Mouse (Mus musculus) MEL (cell line): ENCODE measurements around the gene Prg4. TPM values are rescaled to one million over a fixed set of nuclear protein-coding genes. Genes with fewer than 3 reads are reported as not detected.

Experiments
- DNase-seq: peaks from one replicate; pipeline ENCODE4 v3.0.0; 2011; ENCODE audit warnings: low read depth, low spot score
- H3K27ac ChIP-seq: 2 replicates; pipeline ENCODE4 v1.5.1; 2012; ENCODE audit warnings: low read depth, mild to moderate bottlenecking, control low read depth, low read length, moderate library complexity; ENCODE audit not compliant: control insufficient read depth
- H3K27me3 ChIP-seq, 2 experiments: fragments of 150-350 bp in 1 of 2; sonication (generic) in 1 of 2; 2 replicates each; pipeline ENCODE4 v1.6.1; 2012; ENCODE audit warnings: low read length in 2 of 2, mild to moderate bottlenecking in 2 of 2, improper control_type of control experiment in 1 of 2, moderate library complexity in 1 of 2; ENCODE audit not compliant: insufficient read depth in 2 of 2, control insufficient read depth in 1 of 2
- H3K36me3 ChIP-seq, 2 experiments: 2 replicates each; pipeline ENCODE4 v1.6.1; 2012 to 2014; ENCODE audit warnings: low read length in 2 of 2, improper control_type of control experiment in 1 of 2, inconsistent platforms in 1 of 2, mild to moderate bottlenecking in 1 of 2; ENCODE audit not compliant: insufficient read depth in 2 of 2, control insufficient read depth in 1 of 2
- H3K4me1 ChIP-seq, 2 experiments: fragments of 150-350 bp in 1 of 2; sonication (generic) in 1 of 2; 2 replicates each; pipeline ENCODE4 v1.6.1; 2012; ENCODE audit warnings: low read length in 2 of 2, improper control_type of control experiment in 1 of 2, mild to moderate bottlenecking in 1 of 2; ENCODE audit not compliant: insufficient read depth in 2 of 2, control insufficient read depth in 1 of 2
- H3K4me3 ChIP-seq, 2 experiments: fragments of 150-350 bp in 1 of 2; sonication (generic) in 1 of 2; 2 replicates each; pipeline ENCODE4 v1.5.1; 2012; ENCODE audit warnings: low read depth in 2 of 2, low read length in 2 of 2, mild to moderate bottlenecking in 2 of 2, moderate library complexity in 2 of 2, control low read depth in 1 of 2, improper control_type of control experiment in 1 of 2; ENCODE audit not compliant: control insufficient read depth in 1 of 2, insufficient read depth in 1 of 2
- H3K79me2 ChIP-seq: 2 replicates; pipeline ENCODE4 v1.6.1; 2012; ENCODE audit warnings: mild to moderate bottlenecking, low read length, moderate library complexity; ENCODE audit not compliant: control insufficient read depth, poor library complexity, insufficient read depth
- H3K9ac ChIP-seq: 2 replicates; pipeline ENCODE4 v1.6.1; 2012; ENCODE audit warnings: low read depth, mild to moderate bottlenecking, control low read depth, low read length, moderate library complexity; ENCODE audit not compliant: control insufficient read depth, poor library complexity, severe bottlenecking
- H3K9me3 ChIP-seq: fragments of 150-350 bp; sonication (generic); replicated peaks from 2 replicates; pipeline ENCODE4 v1.6.1; 2012; ENCODE audit warnings: mild to moderate bottlenecking, low read length, improper control_type of control experiment, moderate library complexity; ENCODE audit not compliant: insufficient read depth
- BHLHE40 ChIP-seq: IDR thresholded peaks from 2 replicates; pipeline ENCODE4 v1.6.1; 2012; ENCODE audit warnings: low read depth, mild to moderate bottlenecking, inconsistent platforms, low read length, improper control_type of control experiment, borderline replicate concordance
- CHD1 ChIP-seq: IDR thresholded peaks from 2 replicates; pipeline ENCODE4 v1.6.1; 2012; ENCODE audit warnings: low read depth, mild to moderate bottlenecking, inconsistent platforms, low read length, improper control_type of control experiment
- E2F4 ChIP-seq: IDR thresholded peaks from 2 replicates; pipeline ENCODE4 v1.6.1; 2011; ENCODE audit warnings: low read depth, low read length, improper control_type of control experiment, borderline replicate concordance
- ELF1 ChIP-seq: IDR thresholded peaks from 2 replicates; pipeline ENCODE4 v1.6.1; 2014; ENCODE audit warnings: low read depth, mild to moderate bottlenecking, inconsistent platforms, low read length, improper control_type of control experiment, moderate library complexity
- EP300 ChIP-seq, 2 experiments: IDR thresholded peaks; 2 replicates each; pipeline ENCODE4 v1.6.1; 2011; ENCODE audit warnings: improper control_type of control experiment in 2 of 2, low read length in 2 of 2, low read depth in 1 of 2, mild to moderate bottlenecking in 1 of 2
- ETS1 ChIP-seq: IDR thresholded peaks from 2 replicates; pipeline ENCODE4 v1.6.1; 2012; ENCODE audit warnings: low read depth, mild to moderate bottlenecking, inconsistent platforms, low read length, improper control_type of control experiment, moderate library complexity
- GABPA ChIP-seq: IDR thresholded peaks from 2 replicates; pipeline ENCODE4 v1.6.1; 2012; ENCODE audit warnings: low read depth, mild to moderate bottlenecking, inconsistent platforms, low read length, improper control_type of control experiment, moderate library complexity
- JUND ChIP-seq: IDR thresholded peaks from 2 replicates; pipeline ENCODE4 v1.6.1; 2011; ENCODE audit warnings: low read depth, mild to moderate bottlenecking, improper control_type of control experiment, low read length
- KAT2A ChIP-seq: conservative IDR thresholded peaks from 2 replicates; pipeline ENCODE4 v1.6.1; 2012; ENCODE audit warnings: low read depth, low read length, improper control_type of control experiment, inconsistent platforms
- MYC ChIP-seq: IDR thresholded peaks from 2 replicates; pipeline ENCODE4 v1.6.1; 2011; ENCODE audit warnings: low read depth, mild to moderate bottlenecking, low read length, improper control_type of control experiment, moderate library complexity
- NELFE ChIP-seq: IDR thresholded peaks from 2 replicates; pipeline ENCODE4 v1.6.1; 2011; ENCODE audit warnings: low read depth, low read length, improper control_type of control experiment
- NRF1 ChIP-seq: IDR thresholded peaks from 2 replicates; pipeline ENCODE4 v1.6.1; 2014; ENCODE audit warnings: low read depth, mild to moderate bottlenecking, inconsistent platforms, low read length, improper control_type of control experiment, moderate library complexity; ENCODE audit not compliant: poor library complexity, insufficient read depth, severe bottlenecking
- POLR2AphosphoS2 ChIP-seq: IDR thresholded peaks from 2 replicates; pipeline ENCODE4 v1.6.1; 2011; ENCODE audit warnings: low read length, improper control_type of control experiment
- POLR2AphosphoS5 ChIP-seq: IDR thresholded peaks from 2 replicates; pipeline ENCODE4 v1.6.1; 2012; ENCODE audit warnings: low read depth, borderline replicate concordance, mild to moderate bottlenecking, inconsistent platforms, low read length, moderate library complexity, mixed read lengths
- RCOR1 ChIP-seq: IDR thresholded peaks from 2 replicates; pipeline ENCODE4 v1.6.1; 2012; ENCODE audit warnings: low read depth, mild to moderate bottlenecking, inconsistent platforms, low read length, improper control_type of control experiment
- SIN3A ChIP-seq: IDR thresholded peaks from 2 replicates; pipeline ENCODE4 v1.6.1; 2012; ENCODE audit warnings: low read length, improper control_type of control experiment, inconsistent platforms
- TAL1 ChIP-seq: IDR thresholded peaks from 2 replicates; pipeline ENCODE4 v1.6.1; 2012; ENCODE audit warnings: mild to moderate bottlenecking, inconsistent platforms, low read length, moderate library complexity, mixed read lengths
- TBP ChIP-seq: IDR thresholded peaks from 2 replicates; pipeline ENCODE4 v1.8.0; 2011; ENCODE audit warnings: low read depth, low read length, improper control_type of control experiment
- USF2 ChIP-seq, 2 experiments: IDR thresholded peaks; 2 replicates each; pipeline ENCODE4 v1.6.1; 2011 to 2012; ENCODE audit warnings: improper control_type of control experiment in 2 of 2, low read length in 2 of 2, borderline replicate concordance in 1 of 2, inconsistent platforms in 1 of 2, low read depth in 1 of 2, mild to moderate bottlenecking in 1 of 2; ENCODE audit not compliant: insufficient read depth in 1 of 2
- ZMIZ1 ChIP-seq: IDR thresholded peaks from 2 replicates; pipeline ENCODE4 v1.6.1; 2012; ENCODE audit warnings: low read depth, mild to moderate bottlenecking, inconsistent platforms, low read length, improper control_type of control experiment, moderate library complexity
- ZNF384 ChIP-seq: IDR thresholded peaks from 2 replicates; pipeline ENCODE4 v1.6.1; 2012; ENCODE audit warnings: low read depth, mild to moderate bottlenecking, inconsistent platforms, low read length, improper control_type of control experiment
- polyA plus RNA-seq, 2 experiments: library from polyadenylated mRNA; stranded (reverse) in 1 of 2; unstranded in 1 of 2; fragments of >175 nt in 1 of 2; fragments of >200 nt in 1 of 2; gene quantifications; 2 replicates each; pipeline versions ENCODE4 v1.2.1 to v1.2.4; 2012; ENCODE audit warnings: low replicate concordance in 2 of 2, low read depth in 1 of 2; ENCODE audit not compliant: insufficient read length in 2 of 2, insufficient read depth in 1 of 2, missing spikeins in 1 of 2
- total RNA-seq: library from RNA; depleted of rRNA; stranded (reverse); fragments of 300-350 nt; gene quantifications from 2 replicates; pipeline ENCODE4 v1.2.3, GENCODE M21; 2012

Prg4 gene
- total and polyA plus RNA-seq, 3 experiments = 0.19 to 0.42 TPM; not detected in 1

DNA sequence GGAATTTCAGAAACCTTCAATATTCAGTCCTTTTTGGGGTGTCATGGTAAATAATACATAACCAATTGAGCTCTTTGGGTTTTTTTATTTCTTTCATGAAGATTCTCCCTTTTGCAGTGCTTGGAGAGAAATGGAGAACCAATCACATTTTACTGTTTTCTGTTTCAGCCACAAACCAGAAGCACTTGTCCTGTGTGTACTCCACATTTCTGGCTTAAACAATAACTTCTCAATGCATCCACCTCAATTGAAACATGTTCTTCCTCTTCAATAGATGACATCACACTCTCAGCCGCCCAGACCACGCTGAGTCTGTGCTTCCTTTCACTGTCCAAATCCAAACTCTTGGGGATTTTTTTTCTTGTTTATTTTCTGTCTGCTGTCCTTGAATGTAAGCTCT lies 39.8 kb upstream of the Prg4 start:
- H3K79me2 ChIP-seq = no peaks in the 10 kb centered on the region
- TF ChIP-seq EP300 (IDR thresholded peaks at IDR 0.05; ENCODE audit: low read depth in 1 of 2, low read length in 2 of 2) = no peak
- no peak for TF ChIP-seq USF2 (IDR thresholded peaks at IDR 0.05; ENCODE audit: borderline replicate concordance in 1 of 2, insufficient read depth in 1 of 2, low read depth in 1 of 2, low read length in 2 of 2)
- no peak for TF ChIP-seq RCOR1
- no peak for TF ChIP-seq SIN3A
- TF ChIP-seq BHLHE40 = no peak
- TF ChIP-seq ZNF384 = no peak
- no peak for TF ChIP-seq ETS1
- no peak for TF ChIP-seq POLR2AphosphoS2
- TF ChIP-seq NRF1 = no peak
- TF ChIP-seq CHD1 = no peak
- TF ChIP-seq KAT2A = no peak
- no peak for TF ChIP-seq TBP
- no peak for TF ChIP-seq E2F4
- no peak for TF ChIP-seq JUND
- no peak for TF ChIP-seq ELF1
- no peak for TF ChIP-seq NELFE
- no peak for TF ChIP-seq MYC
- H3K4me1 ChIP-seq = no peaks in the 10 kb centered on the region
- H3K27ac ChIP-seq = no peak overlapping the region
- H3K9ac ChIP-seq = no peak overlapping the region
- H3K4me3 ChIP-seq = no peak overlapping the region
- no peak for DNase-seq
- no peaks in the 10 kb centered on the region for H3K36me3 ChIP-seq
- no peaks in the 10 kb centered on the region for H3K9me3 ChIP-seq
- H3K27me3 ChIP-seq = no peaks in the 10 kb centered on the region; a peak in 2 of 4 replicates

DNA sequence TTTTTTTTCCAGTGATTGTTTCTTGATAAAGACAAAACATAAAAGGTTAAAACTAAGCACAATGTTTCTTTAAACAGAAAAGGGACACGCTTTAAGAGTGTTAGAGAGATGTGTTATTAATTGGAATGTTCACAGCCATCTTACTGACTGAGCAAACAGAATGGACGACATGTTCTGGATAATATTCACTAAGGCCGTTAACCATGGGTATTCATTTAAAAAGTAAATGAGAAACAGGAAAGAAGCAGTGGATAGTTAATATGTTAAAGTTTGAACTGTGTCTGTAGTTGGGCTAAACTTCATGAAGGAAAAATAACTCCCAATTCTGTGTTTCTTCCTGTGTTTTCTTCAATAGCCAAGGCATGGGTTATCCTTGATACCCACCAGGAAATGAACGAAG lies 37.4 kb upstream of the Prg4 start:
- Histone ChIP-seq H3K36me3 (no peaks in the 10 kb centered on the region), H3K79me2 (no peaks in the 10 kb centered on the region), H3K27me3 (no peaks in the 10 kb centered on the region; a peak in 2 of 4 replicates), H3K9me3 (no peaks in the 10 kb centered on the region), H3K4me3 (no peak overlapping the region), H3K4me1 (no peaks in the 10 kb centered on the region), H3K27ac (no peak overlapping the region), H3K9ac (no peak overlapping the region)
- no peak for DNase-seq
- TF ChIP-seq TAL1 (no peak), POLR2AphosphoS5 (no peak), BHLHE40 (no peak), GABPA (no peak), ELF1 (no peak), ZMIZ1 (no peak)
